ENCODE assay signal across 7 mouse cellular contexts in genomic region chr8:70139026-70139857, GRCm38 (mm10). TPM values are rescaled to one million over a fixed set of nuclear protein-coding genes. Genes with fewer than 3 reads are reported as not detected.
DNase-seq lines count a peak whose midpoint lies in the region; ATAC-seq lines count a peak whose summit lies in the region.

Rfxank (minus strand) TSS chr8:70139154.
Borcs8 (plus strand) TSS chr8:70139499.
Mef2b (plus strand) TSS chr8:70139711.

- DNase-seq in adrenal gland, adult 8-10 months, result peak; percentile 99
- DNase-seq in embryo, embryonic 9.5 days (ENCODE audit: extremely low spot score), result peak; percentile 99
- DNase-seq in gastrocnemius, postnatal 4 days (ENCODE audit: low spot score in 2 of 2), result peak; percentile 97 to 99
- DNase-seq in left cerebral cortex, postnatal 36 days (ENCODE audit: low spot score in 2 of 2), result peak; percentile 97 to 98
- DNase-seq in midbrain, embryonic 11.5 days (ENCODE audit: low spot score, missing footprints), result peak; percentile 100
- peak; percentile 100 for DNase-seq in skeletal muscle tissue, adult 2 months (ENCODE audit: low read depth, low spot score)

- peaks cover 17% of the 10 kb centered on the region for H3K4me1 ChIP-seq in intestine, embryonic 16.5 days (ENCODE audit: control insufficient read depth, insufficient read depth, low read length)
- peaks cover 17% of the 10 kb centered on the region for H3K4me1 ChIP-seq in midbrain, embryonic 11.5 days (ENCODE audit: control insufficient read depth, insufficient read depth, low read length)

- peak within 1 kb of the TSS; percentile 90 for H3K4me3 ChIP-seq in intestine, embryonic 16.5 days (ENCODE audit: low read length)
- H3K4me3 ChIP-seq in midbrain, embryonic 11.5 days (ENCODE audit: low read depth, low read length), result peak within 1 kb of the TSS; percentile 60

- peak; percentile 98 for ATAC-seq in intestine, embryonic 16.5 days
- ATAC-seq in midbrain, embryonic 11.5 days (ENCODE audit: low FRiP score), result peak; percentile 98

- H3K36me3 ChIP-seq in intestine, embryonic 16.5 days (ENCODE audit: control insufficient read depth, insufficient read depth, low read length), result peaks cover 4% of the 10 kb centered on the region; the same call in 1 of the 2 replicates
- H3K36me3 ChIP-seq in midbrain, embryonic 11.5 days (ENCODE audit: control insufficient read depth, insufficient read depth, low read length), result no peaks in the 10 kb centered on the region

- intact Hi-C loops in left cerebral cortex, postnatal 36 days (cut with DNase I), result no loop called here

- peak within 1 kb of the TSS; percentile 82 for H3K9ac ChIP-seq in intestine, embryonic 16.5 days (ENCODE audit: low read depth, low read length)
- peak within 1 kb of the TSS; percentile 74 for H3K9ac ChIP-seq in midbrain, embryonic 11.5 days (ENCODE audit: low read length)

- H3K27me3 ChIP-seq in intestine, embryonic 16.5 days (replicated peaks; ENCODE audit: control insufficient read depth, insufficient read depth, low read length), result no peaks in the 10 kb centered on the region
- H3K27me3 ChIP-seq in midbrain, embryonic 11.5 days (ENCODE audit: control insufficient read depth, insufficient read depth, low read length), result no peaks in the 10 kb centered on the region

- no peaks in the 10 kb centered on the region for H3K9me3 ChIP-seq in intestine, embryonic 16.5 days (ENCODE audit: control insufficient read depth, low read length)
- H3K9me3 ChIP-seq in midbrain, embryonic 11.5 days (ENCODE audit: control insufficient read depth, low read length), result no peaks in the 10 kb centered on the region

- H3K27ac ChIP-seq in intestine, embryonic 16.5 days (ENCODE audit: low read length), result peak within 1 kb of the TSS; percentile 92
- H3K27ac ChIP-seq in midbrain, embryonic 11.5 days (ENCODE audit: low read depth, low read length), result peak within 1 kb of the TSS; percentile 10

- WGBS in intestine, embryonic 16.5 days, result under 1% methylated on average over 46 of the region's 46 CpGs
- under 1% methylated on average over 46 of the region's 46 CpGs for WGBS in midbrain, embryonic 11.5 days

- peak within 1 kb of the TSS; percentile 80 for H3K4me2 ChIP-seq in intestine, embryonic 16.5 days (ENCODE audit: low read depth, low read length)
- peak within 1 kb of the TSS; percentile 81 for H3K4me2 ChIP-seq in midbrain, embryonic 11.5 days

RNA-seq across cellular contexts. Expression of gene Rfxank, which starts in this region (rescaled TPM):
- total RNA-seq in adrenal gland, adult 8-10 months (2022), result 10 to 100 TPM; 15.9 to 24.7 (median 21.9) TPM
- 10 to 100 TPM; 12.7 to 16.6 TPM for total RNA-seq in gastrocnemius, postnatal 4 days (2021)
- polyA plus RNA-seq in intestine, embryonic 16.5 days (2015; fragmentation: Nextera tagmentation; extraction: Ambion mirVana), result 12.6 and 15.3 TPM in 2 replicates
- 10 to 100 TPM; 12.7 to 16.7 TPM for total RNA-seq in left cerebral cortex, postnatal 36 days (2021)
- 10.8 and 11.7 TPM in 2 replicates for polyA plus RNA-seq in midbrain, embryonic 11.5 days (2014; fragmentation: Nextera tagmentation; extraction: Ambion mirVana)

RNA-seq across cellular contexts. Expression of gene Borcs8, which starts in this region (rescaled TPM):
- 10 to 100 TPM; 49.9 to 65.3 (median 59.3) TPM for total RNA-seq in adrenal gland, adult 8-10 months (2022)
- 10 to 100 TPM; 25.6 to 27.7 TPM for total RNA-seq in gastrocnemius, postnatal 4 days (2021)
- polyA plus RNA-seq in intestine, embryonic 16.5 days (2015; fragmentation: Nextera tagmentation; extraction: Ambion mirVana), result 38.4 and 42.4 TPM in 2 replicates
- total RNA-seq in left cerebral cortex, postnatal 36 days (2021), result 10 to 100 TPM; 47.9 to 50.5 TPM
- polyA plus RNA-seq in midbrain, embryonic 11.5 days (2014; fragmentation: Nextera tagmentation; extraction: Ambion mirVana), result 37.4 and 41.3 TPM in 2 replicates

RNA-seq across cellular contexts. Expression of gene Mef2b, which starts in this region (rescaled TPM):
- 1 to 10 TPM in 2 of 4 experiments, under 1 TPM in 2; 0.70 to 1.4 (median 0.99) TPM for total RNA-seq in adrenal gland, adult 8-10 months (2022)
- under 1 TPM; 0.26 to 0.56 TPM for total RNA-seq in gastrocnemius, postnatal 4 days (2021)
- polyA plus RNA-seq in intestine, embryonic 16.5 days (2015; fragmentation: Nextera tagmentation; extraction: Ambion mirVana), result 0.11 and 0.23 TPM in 2 replicates
- total RNA-seq in left cerebral cortex, postnatal 36 days (2021), result under 1 TPM; 0.61 to 0.64 TPM
- 0.23 and 0.40 TPM in 2 replicates for polyA plus RNA-seq in midbrain, embryonic 11.5 days (2014; fragmentation: Nextera tagmentation; extraction: Ambion mirVana)

Comparison
In these comparisons a context has a peak if more than half of its experiments do, and no peak if none do; other contexts are left out.
1. Peak in every context shown above with its lines: DNase-seq, ATAC-seq, H3K4me3 ChIP-seq and H3K27ac ChIP-seq.